Mouse (Mus musculus) liver, adult 2 months (tissue): ENCODE results near the gene Slc25a27. TPM values are rescaled to one million over a fixed set of nuclear protein-coding genes. Genes with fewer than 3 reads are reported as not detected.

Experiments
- DNase-seq: peaks from one replicate; pipeline ENCODE4 v3.0.0-alpha.2; 2011; ENCODE audit warnings: low read depth, low spot score; ENCODE audit errors: extremely low read depth
- H3K27ac ChIP-seq: fragments of 200-500 bp; replicated peaks from 2 replicates; pipeline ENCODE4 v1.5.1; 2012; ENCODE audit warnings: low read depth, mild to moderate bottlenecking, control low read depth, inconsistent platforms, low read length; ENCODE audit not compliant: insufficient read depth
- H3K27me3 ChIP-seq: fragments of 200-500 bp; 2 replicates; pipeline ENCODE4 v1.6.1; 2012; ENCODE audit warnings: mild to moderate bottlenecking, moderate library complexity, low read length, inconsistent platforms; ENCODE audit not compliant: control insufficient read depth, insufficient read depth
- H3K36me3 ChIP-seq: fragments of 200-500 bp; 2 replicates; pipeline ENCODE4 v1.6.1; 2012; ENCODE audit warnings: low read length, inconsistent platforms; ENCODE audit not compliant: control insufficient read depth, insufficient read depth
- H3K4me1 ChIP-seq: fragments of 200-500 bp; 2 replicates; pipeline ENCODE4 v1.6.1; 2011; ENCODE audit warnings: low read length; ENCODE audit not compliant: control insufficient read depth, insufficient read depth
- H3K4me3 ChIP-seq: fragments of 200-500 bp; 2 replicates; pipeline ENCODE4 v1.5.1; 2011; ENCODE audit warnings: low read depth, mild to moderate bottlenecking, control low read depth, low read length, moderate library complexity; ENCODE audit not compliant: insufficient read depth
- H3K79me2 ChIP-seq: fragments of 200-500 bp; 2 replicates; pipeline ENCODE4 v1.6.1; 2012; ENCODE audit warnings: inconsistent platforms, mild to moderate bottlenecking, low read length, moderate library complexity; ENCODE audit not compliant: control insufficient read depth, insufficient read depth
- H3K9ac ChIP-seq: fragments of 200-500 bp; 2 replicates; pipeline ENCODE4 v1.6.1; 2012; ENCODE audit warnings: low read depth, mild to moderate bottlenecking, control low read depth, inconsistent platforms, low read length
- CTCF ChIP-seq: fragments of 200-500 bp; IDR thresholded peaks from 2 replicates; pipeline ENCODE4 v1.5.1; 2011; ENCODE audit warnings: low read depth, low read length, control low read depth
- POLR2A ChIP-seq: fragments of 200-500 bp; IDR thresholded peaks from 2 replicates; pipeline ENCODE4 v1.6.1; 2011; ENCODE audit warnings: low read length, control low read depth; ENCODE audit not compliant: insufficient read depth; ENCODE audit errors: extremely low read depth
- WGBS: fragments of 180-500 bp; shearing (Covaris S2); methylation state at CpG from one replicate; pipeline ENCODE4 v1.1.7; 2018; 5-methylcytosine and 5-hydroxymethylcytosine counted together
- polyA plus RNA-seq: library from polyadenylated mRNA; depleted of rRNA; stranded (reverse); fragments of >200 nt; gene quantifications from 2 replicates; pipeline ENCODE4 v1.2.3, GENCODE M21; 2012
- total RNA-seq: library from RNA; depleted of rRNA; stranded (reverse); fragments of >200 nt; gene quantifications from 2 replicates; pipeline ENCODE4 v1.2.3, GENCODE M21; 2014

Slc25a27 gene
- total and polyA plus RNA-seq, 2 experiments, result 1.2 to 2.6 TPM

- H3K27me3 ChIP-seq, result no peaks in the 10 kb centered on the region
- DNase-seq, result no peak
- no peak overlapping the region for H3K9ac ChIP-seq
- H3K27ac ChIP-seq, result no peak overlapping the region
- no peaks in the 10 kb centered on the region for H3K79me2 ChIP-seq
- no peaks in the 10 kb centered on the region for H3K36me3 ChIP-seq
- WGBS, result 80% methylated on average over 14 of the region's 14 CpGs
- no peak for TF ChIP-seq POLR2A
- TF ChIP-seq CTCF, result no peak
- no peaks in the 10 kb centered on the region for H3K4me1 ChIP-seq
- H3K4me3 ChIP-seq, result no peak overlapping the region
Measured at GRCm38 (mm10) chr17:43651314-43652046, 15.5 kb downstream of the Slc25a27 start.

GRCm38 (mm10) chr17:43649641-43650436, 17.2 kb downstream of the Slc25a27 start:
- TF ChIP-seq POLR2A, result no peak
- TF ChIP-seq CTCF, result peak; percentile 45; the same call in 1 of the 2 replicates
- no peaks in the 10 kb centered on the region for H3K36me3 ChIP-seq
- no peak overlapping the region for H3K27ac ChIP-seq
- no peak for DNase-seq
- no peak overlapping the region for H3K4me3 ChIP-seq
- no peaks in the 10 kb centered on the region for H3K79me2 ChIP-seq
- H3K9ac ChIP-seq, result no peak overlapping the region
- no peaks in the 10 kb centered on the region for H3K4me1 ChIP-seq
- WGBS, result 92% methylated on average over 10 of the region's 10 CpGs
- H3K27me3 ChIP-seq, result no peaks in the 10 kb centered on the region

GRCm38 (mm10) chr17:43646925-43647324, 20.1 kb downstream of the Slc25a27 start:
- no peaks in the 10 kb centered on the region for H3K79me2 ChIP-seq
- no peaks in the 10 kb centered on the region for H3K36me3 ChIP-seq
- no peaks in the 10 kb centered on the region for H3K27me3 ChIP-seq
- 75% methylated on average over 5 of the region's 5 CpGs for WGBS
- H3K9ac ChIP-seq, result no peak overlapping the region
- DNase-seq, result no peak
- no peak overlapping the region for H3K4me3 ChIP-seq
- H3K4me1 ChIP-seq, result peaks cover 5% of the 10 kb centered on the region
- TF ChIP-seq CTCF, result no peak
- TF ChIP-seq POLR2A, result no peak
- H3K27ac ChIP-seq, result no peak overlapping the region

- Histone ChIP-seq H3K9ac (no peak overlapping the region), H3K4me3 (no peak overlapping the region), H3K36me3 (no peaks in the 10 kb centered on the region), H3K27ac (no peak overlapping the region), H3K27me3 (no peaks in the 10 kb centered on the region), H3K79me2 (no peaks in the 10 kb centered on the region), H3K4me1 (peaks cover 5% of the 10 kb centered on the region)
- 91% methylated on average over 3 of the region's 3 CpGs for WGBS
- no peak for DNase-seq
- no peak for TF ChIP-seq CTCF
- TF ChIP-seq POLR2A, result no peak
Measured at GRCm38 (mm10) chr17:43645136-43645535, 21.9 kb downstream of the Slc25a27 start.

- Histone ChIP-seq H3K9ac (no peak overlapping the region), H3K36me3 (no peaks in the 10 kb centered on the region), H3K27ac (no peak overlapping the region), H3K27me3 (no peaks in the 10 kb centered on the region), H3K79me2 (no peaks in the 10 kb centered on the region), H3K4me1 (peaks cover 5% of the 10 kb centered on the region), H3K4me3 (no peak overlapping the region)
- no peak for TF ChIP-seq POLR2A
- no peak for TF ChIP-seq CTCF
- peak; percentile 87 for DNase-seq
- 9% methylated on average over 7 of the region's 7 CpGs for WGBS
Measured at GRCm38 (mm10) chr17:43644375-43644774, 22.6 kb downstream of the Slc25a27 start.
